Mouse (Mus musculus) thymus, adult 2 months (tissue): ENCODE results near the gene Spata16. TPM values are rescaled to one million over a fixed set of nuclear protein-coding genes. Genes with fewer than 3 reads are reported as not detected.

Experiments used
- DNase-seq: peaks from one replicate; pipeline ENCODE4 v3.0.0; 2021
- H3K27ac ChIP-seq: fragments of 200-500 bp; 2 replicates; pipeline ENCODE4 v1.5.1; 2012; ENCODE audit warnings: low read length, control low read depth; ENCODE audit not compliant: control insufficient read depth, insufficient read depth
- H3K27me3 ChIP-seq: fragments of 200-500 bp; 2 replicates; pipeline ENCODE4 v1.6.1; 2012; ENCODE audit warnings: mild to moderate bottlenecking, low read length, moderate library complexity, mixed read lengths; ENCODE audit not compliant: control insufficient read depth, insufficient read depth
- H3K36me3 ChIP-seq: fragments of 200-500 bp; 2 replicates; pipeline ENCODE4 v1.6.1; 2012; ENCODE audit warnings: mild to moderate bottlenecking, low read length, moderate library complexity; ENCODE audit not compliant: control insufficient read depth, insufficient read depth
- H3K4me1 ChIP-seq: fragments of 200-500 bp; replicated peaks from 2 replicates; pipeline ENCODE4 v1.6.1; 2012; ENCODE audit warnings: low read length; ENCODE audit not compliant: control insufficient read depth, insufficient read depth
- H3K4me3 ChIP-seq: fragments of 200-500 bp; 2 replicates; pipeline ENCODE4 v1.5.1; 2012; ENCODE audit warnings: mild to moderate bottlenecking, low read length, control low read depth, moderate library complexity; ENCODE audit not compliant: control insufficient read depth, insufficient read depth
- CTCF ChIP-seq: fragments of 200-500 bp; IDR thresholded peaks from 2 replicates; pipeline ENCODE4 v1.5.1; 2012; ENCODE audit warnings: mild to moderate bottlenecking, control low read depth, low read length, moderate library complexity, borderline replicate concordance; ENCODE audit not compliant: control insufficient read depth, poor library complexity, insufficient read depth; ENCODE audit errors: extremely low read depth
- POLR2A ChIP-seq: fragments of 200-500 bp; IDR thresholded peaks from 2 replicates; pipeline ENCODE4 v1.6.1; 2012; ENCODE audit warnings: mild to moderate bottlenecking, low read length, control low read depth, moderate library complexity; ENCODE audit not compliant: control insufficient read depth, poor library complexity, insufficient read depth; ENCODE audit errors: extremely low read depth
- WGBS: fragments of 180-500 bp; shearing (Covaris S2); methylation state at CpG from one replicate; pipeline ENCODE4 v1.1.7; 2018; 5-methylcytosine and 5-hydroxymethylcytosine counted together
- polyA plus RNA-seq: library from polyadenylated mRNA; depleted of rRNA; stranded (reverse); fragments of >200 nt; gene quantifications from 2 replicates; pipeline ENCODE4 v1.2.3, GENCODE M21; 2012

Spata16 gene
- polyA plus RNA-seq, 1 experiment, result not detected

DNA sequence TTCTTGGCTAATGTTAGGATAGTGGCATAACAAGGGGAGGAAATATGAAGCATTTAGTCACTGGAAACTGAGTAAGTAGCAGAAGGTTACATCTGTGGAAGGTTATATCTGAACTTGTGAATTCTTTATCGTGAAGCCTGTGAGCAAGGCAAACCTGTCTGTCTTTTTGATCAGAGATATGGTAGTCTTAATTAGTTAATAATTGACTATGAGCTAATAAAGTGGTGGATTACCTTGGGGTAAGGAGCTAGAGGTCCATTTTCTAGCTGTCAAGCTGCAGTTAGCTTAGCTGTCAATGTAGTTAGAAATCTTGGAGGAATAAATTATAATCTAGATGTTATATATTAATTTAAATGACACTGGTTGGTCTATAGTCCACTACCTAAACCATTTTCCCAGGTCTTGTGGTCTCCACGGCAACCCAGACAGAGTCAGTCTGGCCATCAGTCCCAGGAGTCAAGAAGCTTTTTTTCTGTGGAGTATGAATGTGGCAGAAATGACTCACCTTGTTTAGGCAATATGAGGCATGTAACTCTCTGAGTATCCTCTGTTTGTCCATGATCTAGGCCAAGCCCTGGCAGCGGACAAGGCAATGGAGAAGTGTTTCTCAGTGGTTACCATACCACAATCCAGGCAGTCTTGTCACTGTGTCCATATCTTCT is 331.6 kb downstream of the Spata16 start:
- TF ChIP-seq CTCF (no peak), POLR2A (no peak)
- Histone ChIP-seq H3K27me3 (no peaks in the 10 kb centered on the region), H3K4me1 (no peaks in the 10 kb centered on the region), H3K36me3 (no peaks in the 10 kb centered on the region), H3K4me3 (no peak overlapping the region), H3K27ac (no peak overlapping the region)
- WGBS, result 93% methylated on average over 3 of the region's 3 CpGs
- DNase-seq, result no peak

DNA sequence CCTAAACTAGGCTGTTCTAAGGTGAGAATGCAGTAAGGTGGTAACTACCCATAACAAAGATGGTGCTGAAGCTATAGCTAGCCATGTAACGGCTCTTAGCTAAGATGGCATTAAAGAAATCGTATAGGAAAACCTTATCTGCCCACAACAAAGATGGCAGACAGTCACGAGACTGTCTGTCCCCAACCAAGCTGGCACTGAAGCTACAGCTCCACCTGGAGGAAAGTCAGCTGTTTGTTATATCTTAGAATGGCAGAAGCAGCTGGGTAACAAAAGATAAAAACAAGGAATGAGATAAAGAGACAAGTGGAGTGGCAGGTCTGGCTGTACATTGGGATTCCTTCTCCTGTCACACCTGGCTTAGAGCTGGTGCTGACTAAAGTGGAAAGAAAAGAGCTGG is 333.1 kb downstream of the Spata16 start:
- Histone ChIP-seq H3K36me3 (no peaks in the 10 kb centered on the region), H3K4me3 (no peak overlapping the region), H3K27ac (no peak overlapping the region), H3K4me1 (no peaks in the 10 kb centered on the region), H3K27me3 (no peaks in the 10 kb centered on the region)
- 86% methylated on average over 3 of the region's 3 CpGs for WGBS
- TF ChIP-seq POLR2A (no peak), CTCF (no peak)
- DNase-seq, result no peak

- DNase-seq, result no peak
- no peaks in the 10 kb centered on the region for H3K27me3 ChIP-seq
- H3K36me3 ChIP-seq, result no peaks in the 10 kb centered on the region
- H3K4me1 ChIP-seq, result no peaks in the 10 kb centered on the region
- TF ChIP-seq CTCF (no peak), POLR2A (no peak)
- no peak overlapping the region for H3K4me3 ChIP-seq
- WGBS, result 26% methylated on average over 1 of the region's 1 CpGs
- no peak overlapping the region for H3K27ac ChIP-seq
Measured at GRCm38 (mm10) chr3:26971276-26971675, 333.9 kb downstream of the Spata16 start.

DNA sequence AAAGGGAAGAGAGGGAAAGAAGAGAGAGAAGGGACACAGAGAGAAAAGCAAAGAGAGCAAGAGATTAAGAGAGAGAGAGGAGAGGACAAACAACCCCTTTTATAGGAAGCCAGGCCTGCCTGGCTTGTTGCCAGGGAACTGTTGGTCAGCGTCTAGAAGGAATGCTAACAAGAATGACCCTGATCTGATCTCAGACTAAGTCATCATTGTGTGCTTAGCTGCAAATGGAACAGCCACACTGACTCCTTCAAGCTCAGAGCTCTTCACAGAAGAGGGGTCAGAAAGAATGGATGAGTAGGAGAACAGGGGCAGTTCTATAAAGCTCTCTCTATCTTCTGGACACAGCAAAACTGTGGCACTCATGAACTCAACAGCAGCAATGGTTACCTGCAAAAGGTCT is 334.7 kb downstream of the Spata16 start:
- WGBS, result 70% methylated on average over 1 of the region's 1 CpGs
- no peak for DNase-seq
- TF ChIP-seq POLR2A (no peak), CTCF (no peak)

GRCm38 (mm10) chr3:26979603-26980002 is 342.2 kb downstream of the Spata16 start:
- no peak overlapping the region for H3K27ac ChIP-seq
- no peak for DNase-seq
- 74% methylated on average over 2 of the region's 2 CpGs for WGBS
- no peaks in the 10 kb centered on the region for H3K27me3 ChIP-seq
- H3K36me3 ChIP-seq, result no peaks in the 10 kb centered on the region
- H3K4me1 ChIP-seq, result no peaks in the 10 kb centered on the region
- TF ChIP-seq CTCF, result no peak
- no peak for TF ChIP-seq POLR2A
- no peak overlapping the region for H3K4me3 ChIP-seq

More for the DNA sequence above, 334.7 kb downstream of the Spata16 start:
- H3K4me1 ChIP-seq, result no peaks in the 10 kb centered on the region
- H3K27ac ChIP-seq, result no peak overlapping the region
- H3K27me3 ChIP-seq, result no peaks in the 10 kb centered on the region
- no peaks in the 10 kb centered on the region for H3K36me3 ChIP-seq
- H3K4me3 ChIP-seq, result no peak overlapping the region

DNA sequence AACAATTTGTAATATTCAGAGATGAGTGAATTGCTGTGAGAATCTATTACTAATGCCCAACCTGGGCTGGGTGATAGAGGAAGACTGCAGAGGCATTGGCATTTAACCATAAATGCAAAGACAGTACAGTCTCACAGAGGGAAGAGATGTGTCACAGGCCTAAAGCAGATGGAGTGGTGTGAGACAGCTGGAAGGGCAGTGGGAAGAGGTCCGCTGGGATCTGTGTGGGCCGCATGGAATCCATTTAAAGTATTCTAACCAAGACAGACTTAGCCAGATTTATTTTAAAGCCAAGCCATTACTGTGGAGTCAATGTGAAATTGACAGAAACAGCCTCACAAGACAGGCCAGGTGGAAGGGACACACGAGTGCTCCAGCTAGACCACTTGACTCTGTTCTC is 343.0 kb downstream of the Spata16 start:
- TF ChIP-seq CTCF (no peak), POLR2A (no peak)
- no peaks in the 10 kb centered on the region for H3K4me1 ChIP-seq
- H3K4me3 ChIP-seq, result no peak overlapping the region
- DNase-seq, result no peak
- no peaks in the 10 kb centered on the region for H3K27me3 ChIP-seq
- H3K36me3 ChIP-seq, result no peaks in the 10 kb centered on the region
- 95% methylated on average over 3 of the region's 3 CpGs for WGBS
- H3K27ac ChIP-seq, result no peak overlapping the region
